Mouse (Mus musculus): ENCODE measurements at regions not wholly inside any gene's neighbourhood (a gene's known extent, or its start where the extent isn't known, plus 50 kb on each side); places are given as distances from the start of the nearest gene placed in this dataset.
"Not testable (repeated sequence)": the region's sequence is repeated elsewhere in the genome, so short reads cannot be mapped to it uniquely, and the experiment has no call there.

DNA sequence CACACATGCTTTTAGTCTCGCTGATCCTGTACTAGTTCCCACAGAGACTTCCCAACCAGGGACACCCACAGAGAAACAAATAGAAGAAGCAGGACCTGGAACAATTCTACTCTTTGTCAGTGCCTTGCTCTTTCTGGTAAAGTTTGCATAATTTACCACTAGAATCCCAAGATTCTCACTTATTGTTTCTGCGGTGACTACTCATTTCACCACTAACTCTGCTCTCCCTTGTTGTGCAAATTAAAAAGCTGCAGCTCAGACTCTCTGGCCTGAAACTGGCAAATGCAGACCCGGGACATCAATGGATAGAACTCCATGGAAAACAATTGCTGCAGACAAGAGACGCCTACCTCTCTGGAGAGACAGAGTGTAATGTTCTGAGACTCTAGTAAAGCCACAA lies 348.4 kb upstream of the Tbl1xr1 start:
- no peak for DNase-seq (ENCODE audit: low spot score)

GRCm38 (mm10) chr3:21729328-21729727 lies 347.1 kb upstream of the Tbl1xr1 start:
- no peak for DNase-seq (ENCODE audit: low spot score)

- not testable (repeated sequence) for DNase-seq (ENCODE audit: low spot score)
These were observed 340.8 kb upstream of the Tbl1xr1 start for GRCm38 (mm10) chr3:21735688-21736087.

- DNase-seq (ENCODE audit: low spot score), result no peak
These were observed 336.7 kb upstream of the Tbl1xr1 start for GRCm38 (mm10) chr3:21739720-21740119.

GRCm38 (mm10) chr3:21744107-21744506 lies 332.3 kb upstream of the Tbl1xr1 start:
- DNase-seq (ENCODE audit: low spot score), result no peak

DNA sequence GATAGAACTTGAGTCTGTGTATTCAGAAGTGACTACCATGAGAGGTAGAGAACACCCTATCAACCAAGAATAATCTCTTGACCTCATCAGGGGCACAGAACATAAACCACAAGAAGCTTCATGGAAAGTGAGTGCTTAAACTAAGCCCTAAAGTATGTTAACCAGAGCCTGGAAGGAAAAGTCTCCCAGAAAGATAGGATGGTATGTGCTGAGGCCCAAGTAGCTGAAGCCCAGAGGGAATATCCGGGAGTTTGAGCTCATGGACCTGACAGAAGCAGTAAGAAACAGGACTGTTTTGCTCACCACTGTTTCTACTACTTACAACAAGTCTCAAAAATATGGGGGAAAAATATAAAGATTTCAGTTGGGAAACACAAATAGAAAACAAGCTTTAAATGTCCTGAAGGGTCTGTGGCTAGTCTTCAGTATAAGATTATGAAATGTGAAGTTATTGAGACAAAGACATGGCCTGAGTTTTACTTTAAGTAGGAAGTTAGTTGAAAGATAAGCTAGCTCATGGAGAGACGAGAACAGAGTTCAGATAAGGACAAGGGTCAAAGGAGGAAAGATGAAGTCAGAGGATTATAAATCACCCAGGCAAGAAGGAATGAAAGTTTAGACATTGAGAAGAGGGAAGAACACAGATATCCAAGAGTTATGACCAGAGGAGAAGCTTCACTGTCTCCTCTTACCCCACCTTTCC lies 315.8 kb upstream of the Tbl1xr1 start:
- peak; percentile 5 for DNase-seq (ENCODE audit: low spot score)

DNA sequence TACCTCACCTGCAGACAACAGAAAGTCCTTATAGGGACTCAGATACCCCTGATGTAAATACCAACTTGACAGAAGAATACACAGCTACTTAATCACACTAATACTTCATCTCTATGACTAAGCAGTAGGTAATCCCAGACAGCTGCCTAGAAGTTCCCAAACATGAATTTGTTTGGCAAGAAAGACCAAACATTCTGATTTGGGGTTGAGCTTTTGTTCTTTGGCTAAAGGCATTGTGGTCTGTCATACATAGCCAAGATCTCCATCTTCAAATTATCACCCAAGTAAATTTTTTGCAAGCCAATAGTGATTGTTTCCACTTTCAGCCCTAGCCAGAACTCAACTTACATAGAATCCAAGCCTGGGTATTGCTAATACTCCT lies 315.2 kb upstream of the Tbl1xr1 start:
- no peak for DNase-seq (ENCODE audit: low spot score)

DNA sequence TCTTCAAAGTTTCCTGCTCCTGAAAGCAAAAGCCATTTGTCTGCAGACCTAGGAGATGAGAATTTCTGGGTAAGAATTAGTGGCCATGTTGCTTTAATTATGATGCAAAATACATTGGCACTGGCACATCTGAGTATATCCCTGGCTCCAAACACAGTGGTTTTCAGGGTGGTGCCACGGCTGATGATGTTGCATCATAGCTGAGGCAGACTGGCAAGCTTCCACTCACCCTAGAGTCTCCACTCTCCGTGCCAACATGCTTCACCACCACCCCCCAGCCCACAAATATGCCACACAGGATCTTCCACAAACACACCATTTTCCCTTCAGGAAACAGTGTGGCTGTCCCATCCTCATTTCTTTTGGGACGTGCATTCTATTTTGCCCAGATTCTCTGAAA lies 314.5 kb upstream of the Tbl1xr1 start:
- no peak for DNase-seq (ENCODE audit: low spot score)

DNA sequence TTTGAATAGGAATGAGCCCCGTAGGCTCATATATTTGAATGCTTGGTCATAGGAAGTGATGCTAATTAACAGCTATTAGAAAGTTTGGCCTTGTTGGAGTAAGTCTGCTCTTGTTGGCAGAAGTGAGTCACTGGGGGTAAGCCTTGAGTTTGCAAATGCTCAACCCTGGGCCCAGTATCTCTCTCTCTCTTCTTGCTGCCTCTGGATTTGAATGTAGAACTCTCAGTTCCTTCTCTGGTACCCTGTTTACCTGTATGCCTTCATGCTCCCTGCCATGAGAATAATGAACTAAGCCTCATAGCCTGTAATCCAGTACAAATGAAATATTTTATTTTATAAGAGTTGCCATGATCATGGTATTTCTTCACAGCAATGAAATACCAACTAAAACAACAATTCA lies 308.4 kb upstream of the Tbl1xr1 start:
- no peak for DNase-seq (ENCODE audit: low spot score)

GRCm38 (mm10) chr3:21769920-21770547 lies 306.4 kb upstream of the Tbl1xr1 start:
- DNase-seq (ENCODE audit: low spot score), result peak; percentile 9

DNA sequence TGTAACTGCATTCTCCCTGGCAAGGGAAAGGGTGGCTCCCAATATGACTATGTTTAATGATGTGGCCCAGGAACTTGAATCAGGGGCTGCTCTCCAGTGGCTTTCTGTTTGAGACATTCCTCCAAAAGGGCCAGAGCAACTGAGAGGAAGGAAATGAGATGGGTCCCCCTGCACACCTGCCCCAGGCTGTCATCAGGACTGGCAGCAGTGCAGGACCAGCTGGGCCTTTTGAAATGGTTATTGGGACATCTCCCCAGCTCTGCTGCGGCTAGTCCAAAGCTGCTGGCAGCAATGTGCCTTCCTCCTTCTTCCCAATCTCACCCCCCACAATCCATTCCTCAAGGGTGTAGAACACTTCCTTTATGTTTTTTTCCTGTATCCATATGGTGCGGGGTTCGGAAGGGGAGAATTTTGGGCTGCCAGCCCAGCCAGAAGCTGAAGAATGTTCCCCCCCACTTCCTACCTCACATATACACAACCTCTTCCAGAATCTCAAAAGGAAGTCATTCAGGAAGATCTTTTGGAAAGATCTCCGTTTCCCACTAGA lies 304.6 kb upstream of the Tbl1xr1 start:
- DNase-seq (ENCODE audit: low spot score), result no peak

GRCm38 (mm10) chr3:21774172-21774842 lies 302.1 kb upstream of the Tbl1xr1 start:
- DNase-seq (ENCODE audit: low spot score), result no peak

GRCm38 (mm10) chr3:21778789-21779188 lies 297.7 kb upstream of the Tbl1xr1 start:
- DNase-seq (ENCODE audit: low spot score), result no peak

GRCm38 (mm10) chr3:21791983-21792631 lies 284.3 kb upstream of the Tbl1xr1 start:
- no peak for DNase-seq (ENCODE audit: low spot score)

DNA sequence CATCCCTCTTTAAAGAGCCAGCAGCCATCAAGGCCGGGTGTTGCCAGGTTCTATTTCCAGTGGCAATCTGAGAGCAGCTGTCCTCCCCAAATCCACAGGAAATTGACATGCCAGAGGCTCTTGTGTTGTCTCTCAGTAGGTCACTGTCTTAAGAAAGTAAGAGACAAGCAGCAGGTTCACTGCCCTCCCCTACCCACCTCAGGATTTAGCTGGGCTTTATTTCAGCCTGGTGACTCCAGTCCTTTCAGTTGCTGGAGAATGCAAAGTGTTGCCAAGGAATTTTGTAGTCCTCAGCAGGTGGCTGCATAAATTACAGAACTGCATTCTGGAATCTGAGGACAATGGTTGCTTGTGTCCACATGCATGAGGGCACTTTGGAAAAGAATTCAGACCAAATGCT lies 278.3 kb upstream of the Tbl1xr1 start:
- no peak for DNase-seq (ENCODE audit: low spot score)

- DNase-seq (ENCODE audit: low spot score), result not testable (repeated sequence)
These were observed 272.6 kb upstream of the Tbl1xr1 start for GRCm38 (mm10) chr3:21803886-21804285.

GRCm38 (mm10) chr3:21806494-21807157 lies 269.8 kb upstream of the Tbl1xr1 start:
- no peak for DNase-seq (ENCODE audit: low spot score)

DNA sequence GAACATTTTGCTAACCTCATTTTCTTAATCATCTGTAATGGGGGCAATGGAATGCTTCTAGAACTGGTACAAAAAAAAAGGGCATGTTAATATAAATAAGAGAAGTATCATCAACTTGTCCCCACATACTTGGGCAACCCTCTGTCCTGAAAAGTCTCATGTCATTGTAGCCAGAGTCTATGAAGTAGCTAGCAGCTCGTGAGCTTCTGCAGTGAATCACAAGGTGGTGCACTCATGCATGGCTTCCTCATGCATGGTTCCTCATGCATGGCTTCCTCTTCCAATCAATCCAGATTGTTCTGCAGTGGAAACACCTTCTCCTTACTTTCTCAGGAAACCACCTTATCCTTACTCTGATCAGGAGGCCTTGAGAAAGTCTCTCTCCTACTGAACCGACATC lies 267.9 kb upstream of the Tbl1xr1 start:
- no peak for DNase-seq (ENCODE audit: low spot score)

GRCm38 (mm10) chr3:21809769-21810470 lies 266.5 kb upstream of the Tbl1xr1 start:
- no peak for DNase-seq (ENCODE audit: low spot score)

DNA sequence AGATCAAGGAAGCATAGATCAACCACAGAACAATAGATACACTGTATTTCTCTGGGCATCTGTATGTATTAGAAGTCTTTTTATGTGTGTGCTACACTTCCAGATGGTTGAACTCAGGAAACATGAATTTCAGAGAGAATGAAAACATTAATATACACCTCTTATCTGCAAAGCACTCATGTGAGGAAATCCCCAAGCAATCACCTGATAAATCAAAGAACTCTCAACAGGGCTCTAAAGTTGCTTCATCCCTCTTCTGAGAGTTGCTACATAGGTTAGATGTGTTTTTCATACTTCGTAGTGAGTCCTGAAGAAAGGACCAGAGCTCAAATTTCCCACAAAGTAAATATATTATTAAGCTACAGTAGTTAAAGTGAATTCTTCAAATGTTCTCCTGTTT lies 263.1 kb upstream of the Tbl1xr1 start:
- no peak for DNase-seq (ENCODE audit: low spot score)
